Mouse (Mus musculus) cerebellum, adult 2 months (tissue): ENCODE data around the gene Mrps18a. TPM values are rescaled to one million over a fixed set of nuclear protein-coding genes. Genes with fewer than 3 reads are reported as not detected.
A peak's percentile ranks its signal among the peaks of the same experiment; 100 is the strongest.

Experiments used
- DNase-seq, 2 experiments: peaks; one replicate each; pipeline ENCODE4 v3.0.0; 2021
- H3K27ac ChIP-seq: fragments of 200-500 bp; 2 replicates; pipeline ENCODE4 v1.5.1; 2012; ENCODE audit warnings: low read length, control low read depth, inconsistent platforms; ENCODE audit not compliant: insufficient read depth
- H3K27me3 ChIP-seq: fragments of 200-500 bp; 2 replicates; pipeline ENCODE4 v1.6.1; 2012; ENCODE audit warnings: inconsistent platforms, mild to moderate bottlenecking, low read length, moderate library complexity; ENCODE audit not compliant: control insufficient read depth, insufficient read depth
- H3K4me1 ChIP-seq: fragments of 200-500 bp; 2 replicates; pipeline ENCODE4 v1.6.1; 2011; ENCODE audit warnings: low read length; ENCODE audit not compliant: control insufficient read depth, insufficient read depth
- H3K4me3 ChIP-seq: fragments of 200-500 bp; replicated peaks from 2 replicates; pipeline ENCODE3; 2011; ENCODE audit warnings: mild to moderate bottlenecking, low read depth, low read length, control low read depth; ENCODE audit not compliant: insufficient read depth
- CTCF ChIP-seq: fragments of 200-500 bp; IDR thresholded peaks from 2 replicates; pipeline ENCODE4 v1.5.1; 2011; ENCODE audit warnings: low read depth, mild to moderate bottlenecking, control low read depth, low read length, moderate library complexity, borderline replicate concordance; ENCODE audit not compliant: insufficient read depth
- POLR2A ChIP-seq: fragments of 200-500 bp; IDR thresholded peaks from 2 replicates; pipeline ENCODE4 v1.6.1; 2011; ENCODE audit warnings: low read length, control low read depth, borderline replicate concordance; ENCODE audit not compliant: insufficient read depth
- WGBS: fragments of 180-500 bp; shearing (Covaris S2); methylation state at CpG from one replicate; pipeline ENCODE4 v1.1.7; 2018; 5-methylcytosine and 5-hydroxymethylcytosine counted together
- polyA plus RNA-seq: library from polyadenylated mRNA; depleted of rRNA; stranded (reverse); fragments of >200 nt; gene quantifications from 2 replicates; pipeline ENCODE4 v1.2.3, GENCODE M21; 2012; rRNA removed

Mrps18a gene
- polyA plus RNA-seq, 1 experiment: 134 TPM

- no peak overlapping the region for H3K4me3 ChIP-seq
- peaks cover 18% of the 10 kb centered on the region for H3K4me1 ChIP-seq
- H3K27ac ChIP-seq: no peak overlapping the region
- 94% methylated on average over 10 of the region's 10 CpGs for WGBS
- no peak for DNase-seq
- no peaks in the 10 kb centered on the region for H3K27me3 ChIP-seq
- no peak for TF ChIP-seq POLR2A
- TF ChIP-seq CTCF: no peak
Observed at GRCm38 (mm10) chr17:46164791-46165190, 54.0 kb downstream of the Mrps18a start.

- 47% methylated on average over 12 of the region's 12 CpGs for WGBS
- no peak overlapping the region for H3K27ac ChIP-seq
Observed at GRCm38 (mm10) chr17:46165460-46165859, 54.7 kb downstream of the Mrps18a start.

GRCm38 (mm10) chr17:46166270-46166669 is 55.5 kb downstream of the Mrps18a start:
- 27% methylated on average over 5 of the region's 5 CpGs for WGBS
- no peak for DNase-seq
- no peak overlapping the region for H3K4me3 ChIP-seq
- H3K27me3 ChIP-seq: no peaks in the 10 kb centered on the region
- H3K27ac ChIP-seq: no peak overlapping the region
- no peak for TF ChIP-seq CTCF
- no peak for TF ChIP-seq POLR2A
- peaks cover 18% of the 10 kb centered on the region for H3K4me1 ChIP-seq

More at GRCm38 (mm10) chr17:46165460-46165859, 54.7 kb downstream of the Mrps18a start:
- TF ChIP-seq POLR2A (no peak), CTCF (no peak)
- DNase-seq: no peak
- H3K4me3 ChIP-seq: no peak overlapping the region
- no peaks in the 10 kb centered on the region for H3K27me3 ChIP-seq
- peaks cover 18% of the 10 kb centered on the region for H3K4me1 ChIP-seq

- 39% methylated on average over 11 of the region's 11 CpGs for WGBS
- no peak for DNase-seq
- peak; percentile 17; the same call in 1 of the 2 replicates for TF ChIP-seq CTCF
- TF ChIP-seq POLR2A: no peak
Observed at GRCm38 (mm10) chr17:46167014-46167413, 56.2 kb downstream of the Mrps18a start.

GRCm38 (mm10) chr17:46168318-46168717 is 57.5 kb downstream of the Mrps18a start:
- TF ChIP-seq POLR2A (no peak), CTCF (no peak)
- no peak for DNase-seq
- WGBS: 19% methylated on average over 5 of the region's 5 CpGs
- Histone ChIP-seq H3K27me3 (no peaks in the 10 kb centered on the region), H3K4me1 (peaks cover 9% of the 10 kb centered on the region), H3K27ac (no peak overlapping the region), H3K4me3 (no peak overlapping the region)

More at GRCm38 (mm10) chr17:46167014-46167413, 56.2 kb downstream of the Mrps18a start:
- peaks cover 14% of the 10 kb centered on the region for H3K4me1 ChIP-seq
- H3K27ac ChIP-seq: no peak overlapping the region
- no peaks in the 10 kb centered on the region for H3K27me3 ChIP-seq
- no peak overlapping the region for H3K4me3 ChIP-seq

GRCm38 (mm10) chr17:46168768-46169167 is 58.0 kb downstream of the Mrps18a start:
- no peak for DNase-seq
- Histone ChIP-seq H3K27ac (no peak overlapping the region), H3K27me3 (no peaks in the 10 kb centered on the region), H3K4me1 (peaks cover 8% of the 10 kb centered on the region), H3K4me3 (no peak overlapping the region)
- TF ChIP-seq CTCF: no peak
- TF ChIP-seq POLR2A: no peak
- 64% methylated on average over 5 of the region's 5 CpGs for WGBS

- H3K4me3 ChIP-seq: no peak overlapping the region
- H3K27me3 ChIP-seq: no peaks in the 10 kb centered on the region
- peaks cover 5% of the 10 kb centered on the region for H3K4me1 ChIP-seq
- no peak overlapping the region for H3K27ac ChIP-seq
- peak; percentile 51; the same call in 1 of the 2 replicates for TF ChIP-seq CTCF
- TF ChIP-seq POLR2A: no peak
- WGBS: 78% methylated on average over 3 of the region's 3 CpGs
- no peak for DNase-seq
Observed at GRCm38 (mm10) chr17:46170538-46170937, 59.8 kb downstream of the Mrps18a start.

Other genes starting within 250 kb of the Mrps18a start
- gene Vegfa, start 78.6 kb upstream of the Mrps18a start, polyA plus RNA-seq: 195 and 196 TPM in 2 replicates
- gene Rsph9, start 33.2 kb downstream of the Mrps18a start, polyA plus RNA-seq: 10.5 and 11.9 TPM in 2 replicates
- 17.4 TPM in 2 replicates for gene Mad2l1bp, start 42.6 kb downstream of the Mrps18a start, polyA plus RNA-seq
- 194 and 205 TPM in 2 replicates for gene Gtpbp2, start 50.0 kb downstream of the Mrps18a start, polyA plus RNA-seq
- gene Polh, start 91.7 kb downstream of the Mrps18a start, polyA plus RNA-seq: 5.8 and 6.7 TPM in 2 replicates
- gene Xpo5, start 91.8 kb downstream of the Mrps18a start, polyA plus RNA-seq: 39.1 and 40.7 TPM in 2 replicates
- 62.5 and 65.2 TPM in 2 replicates for gene Polr1c, start 137.1 kb downstream of the Mrps18a start, polyA plus RNA-seq
- gene Yipf3, start 137.1 kb downstream of the Mrps18a start, polyA plus RNA-seq: 111 and 117 TPM in 2 replicates
- 26.8 and 28.1 TPM in 2 replicates for gene Lrrc73, start 142.5 kb downstream of the Mrps18a start, polyA plus RNA-seq
- gene Tjap1, start 172.0 kb downstream of the Mrps18a start, polyA plus RNA-seq: 64.8 and 65.9 TPM in 2 replicates
- gene Dlk2, start 186.4 kb downstream of the Mrps18a start, polyA plus RNA-seq: 8.8 and 9.0 TPM in 2 replicates
- 17.2 and 18.6 TPM in 2 replicates for gene Abcc10, start 217.4 kb downstream of the Mrps18a start, polyA plus RNA-seq